Mouse (Mus musculus) cortical plate, adult 2 months (tissue): ENCODE results near the gene Fam178b.

Experiments used
- CTCF ChIP-seq: fragments of 200-500 bp; IDR thresholded peaks from 2 replicates; pipeline ENCODE4 v1.5.1; 2011; ENCODE audit warnings: mild to moderate bottlenecking, control low read depth, low read length; ENCODE audit not compliant: insufficient read depth; ENCODE audit errors: extremely low read depth
- POLR2A ChIP-seq: fragments of 200-500 bp; IDR thresholded peaks from 2 replicates; pipeline ENCODE4 v1.6.1; 2011; ENCODE audit warnings: mild to moderate bottlenecking, low read length, control low read depth; ENCODE audit not compliant: insufficient read depth; ENCODE audit errors: extremely low read depth

- no peak for TF ChIP-seq POLR2A
- no peak for TF ChIP-seq CTCF
These were observed 152.0 kb downstream of the Fam178b start for GRCm38 (mm10) chr1:36530962-36531361.
